Mouse (Mus musculus) myocyte (in vitro differentiated cells): ENCODE data around the gene Otop2. TPM values are rescaled to one million over a fixed set of nuclear protein-coding genes. Genes with fewer than 3 reads are reported as not detected.
A peak's percentile ranks its signal among the peaks of the same experiment; 100 is the strongest.

Source experiments
- H3K27me3 ChIP-seq: one replicate; pipeline ENCODE4 v1.6.1; 2011; ENCODE audit not compliant: control insufficient read depth, insufficient read depth, insufficient read length
- H3K36me3 ChIP-seq: one replicate; pipeline ENCODE4 v1.6.1; 2011; ENCODE audit not compliant: control insufficient read depth, insufficient read depth
- H3K4me2 ChIP-seq: one replicate; pipeline ENCODE4 v1.6.1; 2011; ENCODE audit warnings: low read depth, control low read depth
- H3K4me3 ChIP-seq: one replicate; pipeline ENCODE4 v1.5.1; 2011; ENCODE audit warnings: mild to moderate bottlenecking, control low read depth, moderate library complexity
- H3K79me2 ChIP-seq: one replicate; pipeline ENCODE4 v1.6.1; 2011; ENCODE audit not compliant: control insufficient read depth, insufficient read depth
- H3ac ChIP-seq: one replicate; pipeline ENCODE4 v1.6.1; 2011; ENCODE audit not compliant: control insufficient read depth, insufficient read length
- CEBPB ChIP-seq: IDR thresholded peaks from 2 replicates; pipeline ENCODE4 v1.6.1; 2011; ENCODE audit warnings: mild to moderate bottlenecking, moderate library complexity; ENCODE audit not compliant: poor library complexity, insufficient read depth, severe bottlenecking
- E2F4 ChIP-seq: IDR thresholded peaks from one replicate; pipeline ENCODE4 v1.6.1; 2011; ENCODE audit warnings: mild to moderate bottlenecking, control low read depth, moderate library complexity; ENCODE audit not compliant: insufficient read depth
- MAX ChIP-seq: IDR thresholded peaks from one replicate; pipeline ENCODE4 v1.6.1; 2011; ENCODE audit warnings: low read depth, mild to moderate bottlenecking, control low read depth
- MYOD1 ChIP-seq, 3 experiments: IDR thresholded peaks; one replicate each; pipeline ENCODE4 v1.6.1; 2011; ENCODE audit warnings: control low read depth in 2 of 3, low read depth in 2 of 3, mild to moderate bottlenecking in 2 of 3, moderate library complexity in 1 of 3; ENCODE audit not compliant: insufficient read length in 2 of 3, control insufficient read depth in 1 of 3
- MYOG ChIP-seq, 3 experiments: IDR thresholded peaks; one replicate each; pipeline ENCODE4 v1.6.1; 2011; ENCODE audit warnings: control low read depth in 2 of 3, low read depth in 2 of 3, mild to moderate bottlenecking in 2 of 3; ENCODE audit not compliant: insufficient read length in 2 of 3, control insufficient read depth in 1 of 3, insufficient read depth in 1 of 3
- POLR2A ChIP-seq: IDR thresholded peaks from one replicate; pipeline ENCODE4 v1.6.1; 2011; ENCODE audit warnings: low read depth, mild to moderate bottlenecking, control low read depth, moderate library complexity; ENCODE audit not compliant: insufficient read length
- POLR2AphosphoS2 ChIP-seq: IDR thresholded peaks from one replicate; pipeline ENCODE4 v1.6.1; 2011; ENCODE audit warnings: low read depth, control low read depth; ENCODE audit not compliant: insufficient read length
- REST ChIP-seq: IDR thresholded peaks from one replicate; pipeline ENCODE4 v1.6.1; 2011; ENCODE audit warnings: mild to moderate bottlenecking, control low read depth, moderate library complexity; ENCODE audit not compliant: insufficient read depth, insufficient read length
- SRF ChIP-seq: IDR thresholded peaks from one replicate; pipeline ENCODE4 v1.6.1; 2011; ENCODE audit warnings: low read depth; ENCODE audit not compliant: control insufficient read depth, insufficient read length
- TCF12 ChIP-seq: IDR thresholded peaks from one replicate; pipeline ENCODE4 v1.6.1; 2011; ENCODE audit warnings: mild to moderate bottlenecking, control low read depth; ENCODE audit not compliant: poor library complexity, insufficient read depth, severe bottlenecking
- TCF3 ChIP-seq: IDR thresholded peaks from one replicate; pipeline ENCODE4 v1.6.1; 2011; ENCODE audit warnings: low read depth, control low read depth; ENCODE audit not compliant: insufficient read length
- USF1 ChIP-seq: IDR thresholded peaks from one replicate; pipeline ENCODE4 v1.6.1; 2011; ENCODE audit warnings: low read depth, mild to moderate bottlenecking, control low read depth, moderate library complexity
- polyA plus RNA-seq: library from polyadenylated mRNA; unstranded; fragments of >200 nt; fragmentation: generic; extraction: Trizol; gene quantifications from one replicate; pipeline ENCODE4 v1.2.1, GENCODE M21; 2012; ENCODE audit warnings: missing spikeins

Gene Otop2
- polyA plus RNA-seq, 1 experiment, result 0.01 TPM

DNA sequence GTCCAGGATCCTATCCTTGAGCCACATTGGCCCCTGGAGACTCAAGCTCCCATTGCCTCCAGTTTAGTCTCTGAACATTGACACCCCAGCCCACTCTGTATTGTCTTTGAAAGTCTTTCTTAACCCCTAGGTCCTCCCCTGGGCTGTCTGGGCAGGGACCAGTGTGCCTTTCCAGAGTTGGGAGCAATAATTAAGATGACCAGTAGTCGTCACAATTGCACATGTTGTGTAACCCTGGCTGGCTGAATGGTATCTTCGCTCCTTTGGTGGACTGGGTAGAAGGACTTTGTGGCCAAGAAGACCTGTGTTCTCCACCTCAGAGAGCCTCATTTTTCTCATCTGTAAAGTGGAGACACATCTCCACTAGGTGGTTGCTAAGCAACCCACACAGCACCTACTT lies 7.3 kb downstream of the Otop2 start:
- Histone ChIP-seq H3K4me2 (no peak overlapping the region), H3ac (no peak overlapping the region), H3K27me3 (peaks cover 41% of the 10 kb centered on the region), H3K36me3 (no peaks in the 10 kb centered on the region), H3K79me2 (no peaks in the 10 kb centered on the region), H3K4me3 (no peak overlapping the region)
- TF ChIP-seq CEBPB (0 out of 2 replicates have a peak, but pooled peaks have one; percentile 29), SRF (no peak)

DNA sequence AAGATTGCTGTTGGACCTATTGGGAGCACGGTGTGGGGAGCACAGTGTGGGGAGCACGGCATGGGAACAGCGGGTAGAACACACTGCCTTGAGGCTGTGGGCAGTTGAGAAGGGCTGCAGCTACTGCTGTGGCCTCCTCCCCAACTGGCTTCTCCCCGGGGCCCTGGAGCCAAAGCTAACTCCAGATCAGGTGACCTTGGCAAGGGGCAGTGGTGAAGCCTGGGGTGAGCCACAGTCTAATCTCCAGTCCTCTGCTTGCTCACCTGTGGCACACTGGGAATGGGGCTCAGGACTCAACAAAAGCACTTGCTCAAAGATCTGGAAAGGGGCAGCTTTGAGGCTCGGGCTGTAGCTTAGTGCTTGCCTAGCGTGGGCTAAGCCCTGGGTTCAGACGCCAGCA lies 10.2 kb downstream of the Otop2 start:
- H3K79me2 ChIP-seq, result no peaks in the 10 kb centered on the region
- TF ChIP-seq POLR2AphosphoS2, result no peak
- TF ChIP-seq TCF3, result no peak
- TF ChIP-seq POLR2A, result no peak
- TF ChIP-seq MYOD1 (IDR thresholded peaks at IDR 0.05; ENCODE audit: control insufficient read depth in 1 of 3, insufficient read length in 2 of 3, low read depth in 2 of 3), result no peak
- no peak overlapping the region for H3ac ChIP-seq
- no peak overlapping the region for H3K4me2 ChIP-seq
- H3K27me3 ChIP-seq, result peaks cover 48% of the 10 kb centered on the region
- H3K4me3 ChIP-seq, result no peak overlapping the region
- H3K36me3 ChIP-seq, result no peaks in the 10 kb centered on the region

DNA sequence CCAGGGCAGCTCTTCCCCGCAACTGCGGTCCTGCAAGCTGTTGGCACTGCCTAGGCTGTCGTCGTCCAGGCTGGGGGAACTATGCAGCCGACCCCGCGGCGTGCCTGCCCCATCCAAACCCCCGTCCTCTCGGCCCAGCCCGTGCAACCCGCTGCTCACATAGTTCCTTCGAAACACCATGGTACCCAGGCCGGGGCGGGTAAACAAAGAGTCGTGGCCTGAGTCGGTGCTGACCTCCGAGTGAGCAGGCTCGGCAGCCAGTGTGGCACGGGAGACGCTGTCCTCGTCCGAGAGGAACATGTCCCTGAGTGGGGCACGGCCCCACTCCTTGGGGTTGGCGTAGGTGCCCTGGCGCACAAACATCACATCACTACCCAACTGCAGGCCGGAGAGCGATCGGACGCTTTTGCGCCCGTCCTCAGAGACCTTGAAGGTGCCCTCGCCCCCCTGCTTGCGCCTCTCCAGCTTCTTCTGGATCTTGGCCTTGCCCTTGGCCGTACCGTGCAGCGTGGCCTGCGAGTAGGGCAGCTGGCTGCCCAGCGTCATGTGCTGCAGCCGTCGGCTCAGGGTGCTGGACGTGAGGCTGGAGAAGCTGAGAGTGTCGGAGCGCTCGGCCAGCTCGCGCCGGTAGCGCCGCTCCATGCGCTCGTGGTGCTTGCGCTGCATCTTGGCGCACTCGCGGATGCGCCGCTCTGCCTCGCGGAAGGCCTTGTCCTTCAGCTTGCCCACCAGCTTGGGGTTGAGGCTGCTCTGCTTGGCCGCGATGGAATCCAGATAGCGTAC lies 11.5 kb downstream of the Otop2 start:
- TF ChIP-seq MAX, result no peak
- TF ChIP-seq REST, result no peak
- no peak for TF ChIP-seq POLR2A
- TF ChIP-seq USF1, result no peak
- TF ChIP-seq E2F4, result no peak
- no peak for TF ChIP-seq POLR2AphosphoS2
- no peak for TF ChIP-seq CEBPB
- Histone ChIP-seq H3K27me3 (peaks cover 59% of the 10 kb centered on the region), H3ac (no peak overlapping the region), H3K79me2 (no peaks in the 10 kb centered on the region), H3K4me3 (no peak overlapping the region), H3K36me3 (no peaks in the 10 kb centered on the region), H3K4me2 (no peak overlapping the region)

DNA sequence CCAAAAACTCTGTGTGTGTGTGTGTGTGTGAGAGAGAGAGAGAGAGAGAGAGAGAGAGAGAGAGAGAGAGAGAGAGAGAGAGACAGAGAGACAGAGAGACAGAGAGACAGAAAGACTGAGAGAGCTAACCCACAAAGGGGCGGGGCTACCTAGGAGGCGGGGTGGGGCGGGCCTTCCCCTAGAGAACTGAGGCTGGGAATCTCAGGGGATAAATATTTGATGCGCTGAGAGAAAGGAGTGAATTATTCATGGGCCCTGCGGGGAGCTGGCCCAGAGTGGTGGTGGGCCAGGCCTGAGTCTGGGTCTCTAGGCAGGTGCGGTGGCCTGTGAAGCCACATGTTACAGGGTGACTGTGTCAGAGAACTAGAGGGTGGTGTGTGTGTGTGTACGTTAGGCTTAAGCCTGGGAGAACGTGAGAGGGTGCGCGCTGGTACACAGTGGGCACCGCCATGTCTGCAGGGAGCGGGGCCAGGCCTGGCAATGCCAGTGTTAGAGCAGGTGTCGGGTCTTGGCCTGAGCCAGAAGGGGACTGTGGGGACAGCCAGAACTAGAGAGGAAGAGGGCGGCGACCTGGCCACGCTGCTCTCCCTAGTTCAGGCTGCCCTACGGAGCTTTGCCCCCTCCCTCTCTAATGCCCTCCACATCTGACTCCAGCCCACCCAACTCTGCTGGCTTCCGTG lies 12.9 kb downstream of the Otop2 start:
- Histone ChIP-seq H3K4me3 (no peak overlapping the region), H3K79me2 (no peaks in the 10 kb centered on the region), H3K36me3 (no peaks in the 10 kb centered on the region), H3ac (no peak overlapping the region), H3K27me3 (peaks cover 65% of the 10 kb centered on the region), H3K4me2 (no peak overlapping the region)
- TF ChIP-seq SRF (no peak), TCF3 (no peak), CEBPB (no peak), POLR2AphosphoS2 (no peak), MYOG (IDR thresholded peaks at IDR 0.05; ENCODE audit: control insufficient read depth in 1 of 3, insufficient read depth in 1 of 3, insufficient read length in 2 of 3, low read depth in 2 of 3) (no peak), TCF12 (no peak)

DNA sequence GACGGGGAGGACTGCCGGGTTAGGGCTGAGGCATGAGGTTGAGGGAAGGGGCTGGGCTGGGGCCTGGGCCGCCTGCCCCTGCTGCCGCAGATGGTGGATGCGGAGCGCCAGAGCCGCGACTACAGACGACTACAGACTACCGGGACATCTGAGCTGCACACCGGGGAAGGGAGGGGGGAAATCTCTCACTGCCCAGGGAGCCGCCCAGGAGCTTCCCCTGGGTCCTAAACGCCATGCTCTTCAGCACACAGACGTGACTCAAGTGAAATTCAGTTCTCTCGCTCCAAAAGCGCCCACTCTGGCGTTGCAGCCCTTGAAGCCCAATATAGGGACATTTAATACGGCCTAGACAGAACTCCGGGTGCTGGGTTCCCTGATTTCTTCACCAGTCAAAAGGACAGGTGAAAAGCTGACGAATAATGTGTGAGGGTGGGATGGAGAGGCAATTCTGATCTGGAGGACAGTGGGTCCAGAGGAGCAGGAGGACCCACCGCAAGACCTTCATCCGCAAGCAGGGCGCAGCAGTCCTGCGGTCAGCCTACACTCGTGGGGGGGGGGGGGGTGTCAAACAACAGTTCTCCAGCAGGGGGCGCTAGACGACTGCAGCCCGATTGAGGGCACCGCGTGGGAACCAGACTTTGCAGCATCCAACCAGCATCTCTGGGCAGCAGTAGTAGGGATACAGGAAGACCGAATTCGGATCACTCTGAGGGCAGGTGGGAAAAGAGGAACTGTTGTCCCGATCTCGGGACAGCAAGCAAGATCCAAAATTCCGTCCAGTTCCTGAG lies 15.1 kb downstream of the Otop2 start, which contains the start of gene Ush1g:
Gene Ush1g, minus strand, starts transcription at position 136 of the 788 bp plus-strand sequence.
- H3ac ChIP-seq, result no peak within 1 kb of the TSS
- H3K4me2 ChIP-seq, result peak within 1 kb of the TSS; percentile 59
- TF ChIP-seq MAX (no peak), POLR2AphosphoS2 (no peak), TCF3 (no peak), TCF12 (no peak), USF1 (no peak), MYOD1 (IDR thresholded peaks at IDR 0.05; ENCODE audit: control insufficient read depth in 1 of 3, insufficient read length in 2 of 3, low read depth in 2 of 3) (no peak), POLR2A (no peak), SRF (no peak), MYOG (IDR thresholded peaks at IDR 0.05; ENCODE audit: control insufficient read depth in 1 of 3, insufficient read depth in 1 of 3, insufficient read length in 2 of 3, low read depth in 2 of 3) (no peak), CEBPB (no peak), REST (no peak), E2F4 (no peak)
- no peaks in the 10 kb centered on the region for H3K36me3 ChIP-seq
- no peaks in the 10 kb centered on the region for H3K79me2 ChIP-seq
- H3K27me3 ChIP-seq, result peaks cover 44% of the 10 kb centered on the region
- no peak within 1 kb of the TSS for H3K4me3 ChIP-seq
